Mouse (Mus musculus) liver, postnatal 0 days (tissue): ENCODE measurements around the gene Blm.

Experiments
- CTCF ChIP-seq: sonication (generic); IDR thresholded peaks from 2 replicates; pipeline ENCODE4 v1.5.1; 2016; ENCODE audit warnings: antibody characterized with exemption, low read depth
- EP300 ChIP-seq: IDR thresholded peaks from 2 replicates; pipeline ENCODE4 v1.6.1; 2016; ENCODE audit warnings: antibody characterized with exemption, low read depth, mild to moderate bottlenecking

GRCm38 (mm10) chr7:80443124-80443523, 91.8 kb downstream of the Blm start:
- TF ChIP-seq CTCF (no peak), EP300 (no peak)
